Mouse (Mus musculus): ENCODE data around the gene Prdm1. TPM values are rescaled to one million over a fixed set of nuclear protein-coding genes. Genes with fewer than 3 reads are reported as not detected.

Gene Prdm1
- polyA plus RNA-seq, 1 experiment = not detected

DNA sequence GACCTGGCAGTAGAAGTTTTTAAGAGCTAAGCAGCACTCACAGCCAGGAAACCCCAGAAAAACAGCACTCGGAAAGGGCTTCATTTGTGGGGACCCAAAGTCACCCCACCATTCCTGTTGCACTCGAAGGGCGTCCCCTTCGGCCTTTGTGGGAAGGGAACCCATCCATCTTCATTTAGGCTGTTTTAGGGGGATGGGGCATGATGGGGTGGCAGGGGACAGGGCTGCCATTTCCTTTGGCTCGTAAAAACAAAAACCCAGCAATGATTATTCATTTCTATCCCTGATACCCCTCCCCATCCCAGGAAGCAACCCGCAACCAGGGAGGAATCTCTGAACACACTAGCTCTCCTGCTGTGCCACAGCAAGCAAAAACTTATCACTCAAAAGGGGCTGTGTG is 49.0 kb downstream of the Prdm1 start:
- H3K4me3 ChIP-seq (ENCODE audit: insufficient read depth, low read depth, low read length) = no peak overlapping the region
- 76% methylated on average over 6 of the region's 6 CpGs for WGBS
- no peak for TF ChIP-seq CTCF (IDR thresholded peaks at IDR 0.05; ENCODE audit: insufficient read depth, low read depth, low read length)
- TF ChIP-seq POLR2A (IDR thresholded peaks at IDR 0.05; ENCODE audit: insufficient read depth, low read depth, low read length) = no peak
- no peak overlapping the region for H3K27ac ChIP-seq (ENCODE audit: insufficient read depth, low read depth, low read length)
- H3K4me1 ChIP-seq (ENCODE audit: control insufficient read depth, insufficient read depth, low read length) = no peaks in the 10 kb centered on the region

- Histone ChIP-seq H3K4me1 (ENCODE audit: control insufficient read depth, insufficient read depth, low read length) (no peaks in the 10 kb centered on the region), H3K27ac (ENCODE audit: insufficient read depth, low read depth, low read length) (no peak overlapping the region), H3K4me3 (ENCODE audit: insufficient read depth, low read depth, low read length) (no peak overlapping the region)
- TF ChIP-seq POLR2A (IDR thresholded peaks at IDR 0.05; ENCODE audit: insufficient read depth, low read depth, low read length) = no peak
- no peak for TF ChIP-seq CTCF (IDR thresholded peaks at IDR 0.05; ENCODE audit: insufficient read depth, low read depth, low read length)
- WGBS = 84% methylated on average over 5 of the region's 5 CpGs
Measured at GRCm38 (mm10) chr10:44478091-44478490, 50.2 kb downstream of the Prdm1 start.

GRCm38 (mm10) chr10:44477240-44477639 is 51.1 kb downstream of the Prdm1 start:
- Histone ChIP-seq H3K4me1 (ENCODE audit: control insufficient read depth, insufficient read depth, low read length) (no peaks in the 10 kb centered on the region), H3K27ac (ENCODE audit: insufficient read depth, low read depth, low read length) (no peak overlapping the region), H3K4me3 (ENCODE audit: insufficient read depth, low read depth, low read length) (no peak overlapping the region)
- no peak for TF ChIP-seq POLR2A (IDR thresholded peaks at IDR 0.05; ENCODE audit: insufficient read depth, low read depth, low read length)
- TF ChIP-seq CTCF (IDR thresholded peaks at IDR 0.05; ENCODE audit: insufficient read depth, low read depth, low read length) = no peak
- 79% methylated on average over 8 of the region's 8 CpGs for whole genome bisulfite sequencing

DNA sequence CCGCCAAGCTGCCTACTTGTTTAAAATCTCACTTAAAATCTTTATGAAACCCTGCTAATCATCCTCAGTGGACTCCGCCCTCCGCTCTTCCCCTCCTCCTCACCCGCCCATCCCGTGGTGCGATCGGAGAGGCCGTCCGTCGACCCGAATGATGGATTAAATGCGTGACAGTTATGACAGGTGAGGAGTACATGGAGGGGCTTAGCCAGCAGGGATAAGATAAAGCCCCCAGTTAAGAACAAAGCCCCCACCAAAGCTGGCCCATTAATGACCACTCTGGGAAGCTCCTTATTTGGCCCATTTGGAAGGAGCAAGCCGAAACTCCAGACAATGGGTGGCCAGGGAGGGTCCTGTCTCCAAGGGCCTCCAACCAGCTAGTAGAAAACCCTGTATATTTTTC is 51.8 kb downstream of the Prdm1 start:
- TF ChIP-seq CTCF (IDR thresholded peaks at IDR 0.05; ENCODE audit: insufficient read depth, low read depth, low read length) (no peak), POLR2A (IDR thresholded peaks at IDR 0.05; ENCODE audit: insufficient read depth, low read depth, low read length) (no peak)
- 93% methylated on average over 13 of the region's 13 CpGs for WGBS
- Histone ChIP-seq H3K27ac (ENCODE audit: insufficient read depth, low read depth, low read length) (no peak overlapping the region), H3K4me1 (ENCODE audit: control insufficient read depth, insufficient read depth, low read length) (no peaks in the 10 kb centered on the region), H3K4me3 (ENCODE audit: insufficient read depth, low read depth, low read length) (no peak overlapping the region)

- Histone ChIP-seq H3K4me3 (ENCODE audit: insufficient read depth, low read depth, low read length) (no peak overlapping the region), H3K27ac (ENCODE audit: insufficient read depth, low read depth, low read length) (no peak overlapping the region), H3K4me1 (ENCODE audit: control insufficient read depth, insufficient read depth, low read length) (no peaks in the 10 kb centered on the region)
- TF ChIP-seq CTCF (IDR thresholded peaks at IDR 0.05; ENCODE audit: insufficient read depth, low read depth, low read length) (no peak), POLR2A (IDR thresholded peaks at IDR 0.05; ENCODE audit: insufficient read depth, low read depth, low read length) (no peak)
- WGBS = 94% methylated on average over 3 of the region's 3 CpGs
Measured at GRCm38 (mm10) chr10:44475376-44475775, 52.9 kb downstream of the Prdm1 start.

GRCm38 (mm10) chr10:44474256-44474655 is 54.0 kb downstream of the Prdm1 start:
- 49% methylated on average over 10 of the region's 10 CpGs for WGBS
- H3K4me3 ChIP-seq (ENCODE audit: insufficient read depth, low read depth, low read length) = no peak overlapping the region
- H3K27ac ChIP-seq (ENCODE audit: insufficient read depth, low read depth, low read length) = no peak overlapping the region
- TF ChIP-seq CTCF (IDR thresholded peaks at IDR 0.05; ENCODE audit: insufficient read depth, low read depth, low read length) = no peak
- TF ChIP-seq POLR2A (IDR thresholded peaks at IDR 0.05; ENCODE audit: insufficient read depth, low read depth, low read length) = no peak
- no peaks in the 10 kb centered on the region for H3K4me1 ChIP-seq (ENCODE audit: control insufficient read depth, insufficient read depth, low read length)

DNA sequence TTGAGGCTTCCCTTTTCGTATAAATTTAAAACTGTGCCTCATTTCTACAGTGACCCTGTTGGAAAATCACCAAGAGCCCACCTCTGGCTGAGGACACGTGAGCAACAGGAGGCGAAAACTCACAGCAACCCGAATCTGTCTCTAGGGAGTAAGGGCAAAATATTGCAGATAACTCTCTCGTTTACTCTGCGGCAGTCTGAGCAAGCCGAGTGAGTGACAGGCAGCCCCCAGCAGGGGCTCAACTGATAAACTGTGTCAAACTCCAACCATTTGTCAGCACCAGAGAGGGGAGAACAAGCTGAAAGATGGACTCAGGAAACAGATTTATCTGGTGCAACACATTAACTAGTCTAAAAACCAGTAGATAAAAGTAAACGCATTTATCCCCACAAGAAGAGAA is 62.7 kb downstream of the Prdm1 start:
- H3K4me3 ChIP-seq (ENCODE audit: insufficient read depth, low read depth, low read length) = no peak overlapping the region
- no peak overlapping the region for H3K27ac ChIP-seq (ENCODE audit: insufficient read depth, low read depth, low read length)
- no peaks in the 10 kb centered on the region for H3K4me1 ChIP-seq (ENCODE audit: control insufficient read depth, insufficient read depth, low read length)
- 74% methylated on average over 8 of the region's 8 CpGs for WGBS
- TF ChIP-seq CTCF (IDR thresholded peaks at IDR 0.05; ENCODE audit: insufficient read depth, low read depth, low read length) = no peak
- TF ChIP-seq POLR2A (IDR thresholded peaks at IDR 0.05; ENCODE audit: insufficient read depth, low read depth, low read length) = no peak

DNA sequence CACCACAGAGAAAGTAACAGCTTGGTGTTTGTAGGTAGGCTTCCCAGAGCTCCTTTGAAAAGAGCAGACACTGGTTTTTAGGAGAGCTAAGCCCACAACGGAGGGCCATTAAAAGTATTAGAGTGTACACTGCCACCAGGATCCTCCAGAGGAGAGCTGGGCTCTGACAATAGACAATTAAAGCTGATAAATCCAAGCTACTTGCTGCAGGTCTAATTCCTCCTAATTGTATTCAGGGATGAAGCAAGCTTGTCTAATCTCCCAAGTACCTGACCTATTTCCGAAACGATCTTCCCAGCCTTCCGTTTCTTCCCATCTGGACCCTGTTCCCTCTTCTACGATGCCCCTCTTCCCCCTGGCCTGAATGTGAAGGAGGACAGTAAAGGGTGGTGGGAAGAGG is 63.7 kb downstream of the Prdm1 start:
- WGBS = 68% methylated on average over 5 of the region's 5 CpGs
- TF ChIP-seq CTCF (IDR thresholded peaks at IDR 0.05; ENCODE audit: insufficient read depth, low read depth, low read length) = no peak
- no peak for TF ChIP-seq POLR2A (IDR thresholded peaks at IDR 0.05; ENCODE audit: insufficient read depth, low read depth, low read length)

DNA sequence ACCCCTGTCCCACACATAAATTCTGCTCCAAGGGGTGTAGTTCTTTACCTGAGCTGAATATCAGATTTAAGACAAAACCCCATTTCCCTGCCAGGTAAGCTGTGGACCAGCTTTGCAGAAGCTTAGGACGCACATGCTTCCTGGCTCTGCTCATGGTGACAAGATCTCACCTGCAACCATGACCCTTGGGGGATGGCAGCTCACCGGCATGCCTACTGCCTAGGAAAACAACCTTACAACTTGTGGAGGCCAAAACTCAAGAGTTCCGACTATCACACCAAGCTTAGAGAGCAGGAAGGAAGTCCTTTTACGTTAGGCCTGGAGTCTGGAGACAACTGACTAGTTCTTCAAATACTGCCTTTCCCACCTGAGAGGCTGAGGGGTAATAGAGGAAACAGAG is 64.4 kb downstream of the Prdm1 start:
- Histone ChIP-seq H3K27ac (ENCODE audit: insufficient read depth, low read depth, low read length) (no peak overlapping the region), H3K4me3 (ENCODE audit: insufficient read depth, low read depth, low read length) (no peak overlapping the region), H3K4me1 (ENCODE audit: control insufficient read depth, insufficient read depth, low read length) (peaks cover 3% of the 10 kb centered on the region)
- 94% methylated on average over 4 of the region's 4 CpGs for WGBS
- TF ChIP-seq POLR2A (IDR thresholded peaks at IDR 0.05; ENCODE audit: insufficient read depth, low read depth, low read length) (no peak), CTCF (IDR thresholded peaks at IDR 0.05; ENCODE audit: insufficient read depth, low read depth, low read length) (no peak)

More for the DNA sequence above, 63.7 kb downstream of the Prdm1 start:
- no peak overlapping the region for H3K27ac ChIP-seq (ENCODE audit: insufficient read depth, low read depth, low read length)
- no peaks in the 10 kb centered on the region for H3K4me1 ChIP-seq (ENCODE audit: control insufficient read depth, insufficient read depth, low read length)
- H3K4me3 ChIP-seq (ENCODE audit: insufficient read depth, low read depth, low read length) = no peak overlapping the region

GRCm38 (mm10) chr10:44462351-44462750 is 66.0 kb downstream of the Prdm1 start:
- Histone ChIP-seq H3K4me1 (ENCODE audit: control insufficient read depth, insufficient read depth, low read length) (peaks cover 3% of the 10 kb centered on the region), H3K27ac (ENCODE audit: insufficient read depth, low read depth, low read length) (no peak overlapping the region), H3K4me3 (ENCODE audit: insufficient read depth, low read depth, low read length) (no peak overlapping the region)
- no peak for TF ChIP-seq CTCF (IDR thresholded peaks at IDR 0.05; ENCODE audit: insufficient read depth, low read depth, low read length)
- TF ChIP-seq POLR2A (IDR thresholded peaks at IDR 0.05; ENCODE audit: insufficient read depth, low read depth, low read length) = no peak
- WGBS = 94% methylated on average over 8 of the region's 8 CpGs

All from olfactory bulb, adult 2 months (tissue).